Mouse (Mus musculus) midbrain, embryonic 11.5 days (tissue): ENCODE results near the gene Khk. TPM values are rescaled to one million over a fixed set of nuclear protein-coding genes. Genes with fewer than 3 reads are reported as not detected.

ENCODE experiments used
- ATAC-seq: fragments of 200-750 bp; cut with Nextera tagmentation; 2 replicates; pipeline ENCODE4 v1.8.0; 2017; ENCODE audit warnings: moderate TSS enrichment, moderate library complexity; ENCODE audit not compliant: low FRiP score
- DNase-seq: peaks from one replicate; pipeline ENCODE4 v3.0.0; 2015; ENCODE audit warnings: low spot score; ENCODE audit errors: missing footprints
- H3K27ac ChIP-seq: fragments of 300-500 bp; sonication (generic); 2 replicates; pipeline ENCODE4 v1.5.1; 2014; ENCODE audit warnings: low read depth, low read length
- H3K27me3 ChIP-seq: fragments of 300-500 bp; sonication (generic); 2 replicates; pipeline ENCODE4 v1.6.1; 2014; ENCODE audit warnings: mild to moderate bottlenecking, low read length, moderate library complexity, mixed read lengths; ENCODE audit not compliant: control insufficient read depth, insufficient read depth
- H3K36me3 ChIP-seq: fragments of 300-500 bp; sonication (generic); 2 replicates; pipeline ENCODE4 v1.6.1; 2014; ENCODE audit warnings: mild to moderate bottlenecking, low read length, moderate library complexity, mixed read lengths; ENCODE audit not compliant: control insufficient read depth, insufficient read depth
- H3K4me1 ChIP-seq: fragments of 300-500 bp; sonication (generic); 2 replicates; pipeline ENCODE4 v1.6.1; 2014; ENCODE audit warnings: low read length; ENCODE audit not compliant: control insufficient read depth, insufficient read depth
- H3K4me2 ChIP-seq: fragments of 300-500 bp; sonication (generic); 2 replicates; pipeline ENCODE4 v1.6.1; 2014; ENCODE audit warnings: mild to moderate bottlenecking, moderate library complexity
- H3K4me3 ChIP-seq: fragments of 300-500 bp; sonication (generic); 2 replicates; pipeline ENCODE4 v1.5.1; 2014; ENCODE audit warnings: low read depth, low read length
- H3K9ac ChIP-seq: fragments of 300-500 bp; sonication (generic); 2 replicates; pipeline ENCODE4 v1.6.1; 2014; ENCODE audit warnings: low read length
- H3K9me3 ChIP-seq: fragments of 300-500 bp; sonication (generic); 2 replicates; pipeline ENCODE4 v1.6.1; 2016; ENCODE audit warnings: low read length; ENCODE audit not compliant: control insufficient read depth
- WGBS: fragments of 180-500 bp; shearing (Covaris S2); extraction: QIAGEN DNeasy Blood & Tissue Kit; methylation state at CpG from one replicate; pipeline ENCODE4 v1.1.7; 2014; 5-methylcytosine and 5-hydroxymethylcytosine counted together
- polyA plus RNA-seq: library from polyadenylated mRNA; unstranded; fragments of >200 nt; fragmentation: Nextera tagmentation; extraction: Ambion mirVana; gene quantifications from 2 replicates; pipeline ENCODE4 v1.2.1, GENCODE M21; 2014

Khk gene
- polyA plus RNA-seq, 1 experiment from 2014 or later: 6.9 TPM

- H3K27ac ChIP-seq: no peak within 1 kb of the TSS
- WGBS: 78% methylated on average over 8 of the region's 8 CpGs
- H3K36me3 ChIP-seq: no peaks in the 10 kb centered on the region
- no peak within 1 kb of the TSS for H3K9ac ChIP-seq
- no peaks in the 10 kb centered on the region for H3K9me3 ChIP-seq
- H3K4me2 ChIP-seq: no peak within 1 kb of the TSS
- DNase-seq (no peak), ATAC-seq (no peak)
- no peak within 1 kb of the TSS for H3K4me3 ChIP-seq
- H3K27me3 ChIP-seq: no peaks in the 10 kb centered on the region
- no peaks in the 10 kb centered on the region for H3K4me1 ChIP-seq
Measured at GRCm38 (mm10) chr5:30968416-30968815, 47.2 kb downstream of the Khk start, which contains the start of gene Tcf23. Gene Tcf23 (plus strand): TSS chr5:30968662.

DNA sequence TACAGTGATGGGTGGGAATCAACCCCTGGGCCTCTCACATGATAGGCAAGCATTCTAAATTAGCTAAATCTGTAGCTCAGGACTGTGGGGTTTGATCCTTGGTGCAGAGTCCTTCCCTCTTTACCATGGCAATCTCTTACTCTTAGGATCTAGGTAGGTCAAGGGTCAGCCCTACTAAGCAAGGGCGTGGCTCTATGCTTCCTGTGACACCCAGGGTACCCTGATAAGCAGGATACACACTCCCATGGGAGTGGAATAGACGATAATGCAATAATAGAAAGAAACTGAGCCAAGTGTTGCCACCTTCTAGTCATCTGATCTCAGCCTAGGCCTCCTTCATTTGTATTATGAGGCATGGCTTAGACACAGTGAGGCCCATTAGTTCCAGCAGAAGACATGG lies 48.2 kb downstream of the Khk start:
- Histone ChIP-seq H3K4me1 (no peaks in the 10 kb centered on the region), H3K9me3 (no peaks in the 10 kb centered on the region), H3K27me3 (no peaks in the 10 kb centered on the region), H3K4me3 (no peak overlapping the region), H3K36me3 (no peaks in the 10 kb centered on the region), H3K4me2 (no peak overlapping the region), H3K9ac (no peak overlapping the region), H3K27ac (no peak overlapping the region)
- ATAC-seq: no peak
- 79% methylated on average over 2 of the region's 2 CpGs for WGBS
- no peak for DNase-seq

DNA sequence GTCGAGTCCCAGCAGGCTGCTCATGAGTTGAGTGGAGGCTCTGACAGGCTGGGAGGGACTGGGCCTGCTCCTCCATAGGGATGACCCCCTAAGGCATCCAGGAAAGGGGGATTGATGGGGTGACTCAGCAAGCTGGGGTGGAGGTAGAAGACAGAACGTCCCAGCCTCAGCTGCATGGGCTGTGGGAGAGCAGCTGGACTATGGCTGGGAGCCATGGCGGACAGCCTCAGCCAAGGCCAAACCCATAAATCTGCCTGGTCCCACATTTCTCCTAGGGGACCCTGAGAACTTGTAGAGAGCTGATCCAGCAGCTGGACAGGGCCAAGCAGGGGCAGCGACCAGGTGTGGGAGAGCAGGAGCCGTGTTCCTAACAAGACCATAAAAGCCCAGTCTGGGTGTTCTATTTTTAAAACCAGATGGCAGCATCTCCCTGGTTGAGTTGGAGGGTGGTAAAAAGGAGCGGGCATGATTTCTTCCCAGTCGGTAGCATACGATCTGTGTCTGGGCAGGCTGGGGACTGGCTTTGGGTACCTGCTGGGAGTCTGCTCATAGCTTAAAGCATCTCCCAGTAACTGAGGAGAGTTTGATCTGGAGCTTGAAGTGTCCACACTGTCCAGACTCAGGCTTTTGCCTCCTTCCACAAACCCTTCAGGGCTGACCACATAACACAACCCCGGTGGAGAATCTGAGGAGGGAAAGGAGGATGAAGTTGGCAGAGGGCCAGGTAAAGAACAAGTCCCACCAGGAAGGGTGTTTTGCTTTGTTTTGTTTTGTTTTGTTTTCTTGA lies 53.8 kb downstream of the Khk start:
- Histone ChIP-seq H3K4me3 (no peak overlapping the region), H3K27me3 (no peaks in the 10 kb centered on the region), H3K9me3 (no peaks in the 10 kb centered on the region), H3K9ac (no peak overlapping the region), H3K4me1 (no peaks in the 10 kb centered on the region), H3K27ac (no peak overlapping the region), H3K36me3 (no peaks in the 10 kb centered on the region), H3K4me2 (no peak overlapping the region)
- no peak for ATAC-seq
- no peak for DNase-seq
- 78% methylated on average over 9 of the region's 9 CpGs for WGBS

Other genes with a start within 250 kb of the Khk start
- 81.4 and 89.1 TPM in 2 replicates for gene Dpysl5, start 209.9 kb upstream of the Khk start, polyA plus RNA-seq
- gene Mapre3, start 106.8 kb upstream of the Khk start, polyA plus RNA-seq: 35.0 and 40.5 TPM in 2 replicates
- 32.5 and 35.4 TPM in 2 replicates for gene Tmem214, start 53.4 kb upstream of the Khk start, polyA plus RNA-seq
- 22.0 and 22.3 TPM in 2 replicates for gene Agbl5, start 32.7 kb upstream of the Khk start, polyA plus RNA-seq
- gene Ost4, start 13.6 kb upstream of the Khk start, polyA plus RNA-seq: 340 and 376 TPM in 2 replicates
- gene Emilin1, start 8.0 kb upstream of the Khk start, polyA plus RNA-seq: 28.1 and 30.3 TPM in 2 replicates
- 6.7 and 8.5 TPM in 2 replicates for gene Cgref1, start 24.2 kb downstream of the Khk start, polyA plus RNA-seq
- 89.4 and 91.0 TPM in 2 replicates for gene Preb, start 38.9 kb downstream of the Khk start, polyA plus RNA-seq
- gene Tcf23, start 47.2 kb downstream of the Khk start, polyA plus RNA-seq: not detected in 2 replicates
- gene Atraid, start 126.9 kb downstream of the Khk start, polyA plus RNA-seq: 105 and 107 TPM in 2 replicates
- gene Slc5a6, start 127.5 kb downstream of the Khk start, polyA plus RNA-seq: 7.3 and 8.3 TPM in 2 replicates
- gene Cad, start 133.3 kb downstream of the Khk start, polyA plus RNA-seq: 20.5 and 22.2 TPM in 2 replicates
- gene Dnajc5g, start 184.9 kb downstream of the Khk start, polyA plus RNA-seq: not detected in 2 replicates
- gene Slc30a3, start 186.8 kb downstream of the Khk start, polyA plus RNA-seq: 6.9 and 7.2 TPM in 2 replicates
- gene Trim54, start 195.3 kb downstream of the Khk start, polyA plus RNA-seq: not detected in 2 replicates
- not detected in 2 replicates for gene Ucn, start 217.4 kb downstream of the Khk start, polyA plus RNA-seq
- gene Mpv17, start 232.8 kb downstream of the Khk start, polyA plus RNA-seq: 48.7 and 49.8 TPM in 2 replicates